Mouse (Mus musculus) CD4-positive helper T cell, adult 2 months (primary cell): ENCODE data around the gene 4931429L15Rik.

ENCODE experiments used
- DNase-seq: peaks from one replicate; pipeline ENCODE4 v3.0.0-alpha.2; 2012; ENCODE audit warnings: low read depth, missing footprints, low spot score

Gene 4931429L15Rik

DNA sequence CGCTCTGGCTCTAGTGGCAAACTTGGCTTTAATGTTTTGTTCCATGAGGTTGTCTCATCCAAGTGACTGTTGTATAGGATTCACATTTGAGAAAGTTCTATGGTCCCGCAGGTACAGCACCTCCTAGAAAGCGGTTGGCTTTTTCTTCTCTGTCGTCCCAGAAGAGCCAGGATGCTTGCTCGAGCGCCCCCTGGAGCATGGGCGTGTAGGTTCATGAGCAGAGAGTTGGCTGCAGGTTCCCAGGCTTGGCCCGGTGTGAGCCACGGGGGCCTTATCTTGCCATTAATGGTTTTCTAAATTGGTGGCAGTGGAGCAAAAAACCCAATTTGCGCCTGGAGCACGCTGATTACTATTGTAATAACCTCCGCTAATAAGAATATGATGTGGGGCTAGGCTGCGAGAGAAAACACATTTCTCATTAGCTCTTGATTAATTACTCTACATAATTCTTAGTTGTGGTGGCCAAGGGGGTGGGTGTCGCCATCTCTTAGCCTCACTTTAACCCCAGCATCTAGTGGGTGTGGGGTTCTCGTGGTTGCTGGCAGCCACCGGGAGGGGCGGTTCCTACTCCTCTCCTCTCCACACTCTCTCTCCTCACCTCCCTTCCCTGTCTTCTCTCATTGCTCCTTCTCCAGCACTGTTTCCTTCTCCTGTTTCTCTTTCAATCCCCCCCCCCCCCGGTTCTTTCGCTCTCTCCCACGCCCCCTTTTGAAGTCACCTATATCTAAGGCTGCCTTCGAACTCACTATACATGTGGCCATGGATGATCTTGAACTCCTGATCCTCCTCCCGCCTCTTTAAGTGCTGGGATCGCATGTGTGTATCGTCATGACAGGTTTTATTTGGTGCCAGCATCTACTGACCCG is 8.2 kb upstream of the 4931429L15Rik start:
- no peak for DNase-seq

GRCm38 (mm10) chr9:46326694-46327405 is 7.1 kb upstream of the 4931429L15Rik start:
- DNase-seq: no peak

DNA sequence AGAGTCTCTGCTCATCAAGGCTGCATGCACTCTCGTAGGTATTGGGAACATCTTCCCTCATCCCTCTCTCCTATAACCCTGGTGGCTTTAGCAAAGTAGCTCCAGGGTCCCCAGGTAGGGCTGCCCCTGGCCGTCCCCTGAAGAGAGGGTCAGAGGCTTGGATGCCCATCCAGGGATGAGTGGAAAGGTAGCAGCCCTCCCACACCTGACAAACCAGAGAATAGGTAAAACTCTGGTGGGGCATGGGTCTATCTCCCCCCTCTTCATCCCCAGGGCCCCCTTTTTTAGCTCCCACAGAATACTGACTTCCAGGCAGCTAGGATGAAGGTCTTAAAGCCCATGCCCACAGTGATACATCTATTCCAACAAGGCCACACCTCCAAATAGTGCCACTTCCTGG is 675 bp upstream of the 4931429L15Rik start:
- no peak for DNase-seq

- no peak for DNase-seq
These were observed 1.8 kb downstream of the 4931429L15Rik start for GRCm38 (mm10) chr9:46317957-46318356.

- no peak for DNase-seq
These were observed 2.9 kb downstream of the 4931429L15Rik start for GRCm38 (mm10) chr9:46316909-46317308.

DNA sequence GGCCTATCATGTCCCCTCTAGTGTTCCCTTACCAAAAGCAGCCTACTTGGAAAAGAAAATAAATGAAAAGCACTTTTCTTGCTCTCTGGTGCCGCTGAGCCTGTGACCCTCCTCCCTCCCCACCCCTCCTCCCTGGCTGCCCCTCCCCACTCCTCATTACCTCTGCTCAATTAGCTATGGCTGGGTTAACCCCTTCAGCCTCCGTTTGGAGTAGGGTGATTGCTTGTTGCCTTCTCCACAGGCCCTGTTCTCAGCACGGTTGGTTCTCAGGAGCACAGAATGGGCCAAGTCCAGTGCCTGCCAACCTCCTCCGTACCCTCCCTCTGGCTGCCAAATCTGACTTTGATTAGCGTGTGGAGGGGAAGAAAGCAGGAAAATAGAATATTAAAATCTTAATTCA is 3.4 kb downstream of the 4931429L15Rik start:
- DNase-seq: no peak

GRCm38 (mm10) chr9:46315807-46316365 is 3.9 kb downstream of the 4931429L15Rik start:
- DNase-seq: no peak

DNA sequence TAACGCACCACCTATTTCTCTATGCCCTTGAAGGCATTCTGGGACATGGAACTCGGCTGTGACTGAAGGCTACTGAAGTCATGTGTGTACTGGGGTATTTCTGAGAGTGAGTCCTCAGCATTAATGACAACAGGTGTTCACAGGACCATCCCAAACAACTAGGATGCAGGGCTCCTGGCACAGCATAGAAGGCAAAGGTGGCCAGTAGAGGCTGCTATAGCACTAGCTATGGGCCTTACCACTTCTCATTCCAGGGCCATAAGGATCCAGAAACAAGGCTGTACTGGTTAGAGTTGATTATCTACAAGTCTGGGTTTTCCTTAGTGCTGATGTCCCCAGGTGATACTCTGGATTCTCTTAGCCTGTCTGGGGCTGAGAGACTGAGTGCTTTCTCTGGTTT is 4.9 kb downstream of the 4931429L15Rik start:
- DNase-seq: no peak

- peak; percentile 70 for DNase-seq
These were observed 5.3 kb downstream of the 4931429L15Rik start for GRCm38 (mm10) chr9:46314507-46314906.

- DNase-seq: no peak
These were observed 10.7 kb downstream of the 4931429L15Rik start for GRCm38 (mm10) chr9:46309121-46309520.

DNA sequence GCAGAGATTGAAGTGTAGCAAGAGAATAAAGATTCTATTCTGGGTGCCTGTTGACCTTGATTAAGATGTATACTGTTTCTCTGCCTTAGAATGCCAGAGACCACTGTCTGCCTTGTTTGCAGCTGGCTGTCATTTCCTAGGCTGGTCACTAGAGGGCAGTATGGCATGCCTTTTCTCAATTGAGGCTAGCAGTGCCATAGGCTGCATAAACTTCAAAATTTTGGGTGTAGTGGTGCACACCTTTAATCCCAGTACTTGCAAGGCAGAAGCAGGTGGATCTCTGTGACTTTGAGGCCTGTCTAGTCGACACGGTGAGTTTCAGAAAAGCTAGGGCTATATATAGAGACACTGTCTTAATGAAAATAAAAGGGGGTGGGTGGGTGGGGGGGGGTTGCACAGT is 17.6 kb downstream of the 4931429L15Rik start:
- DNase-seq: peak; percentile 51

DNA sequence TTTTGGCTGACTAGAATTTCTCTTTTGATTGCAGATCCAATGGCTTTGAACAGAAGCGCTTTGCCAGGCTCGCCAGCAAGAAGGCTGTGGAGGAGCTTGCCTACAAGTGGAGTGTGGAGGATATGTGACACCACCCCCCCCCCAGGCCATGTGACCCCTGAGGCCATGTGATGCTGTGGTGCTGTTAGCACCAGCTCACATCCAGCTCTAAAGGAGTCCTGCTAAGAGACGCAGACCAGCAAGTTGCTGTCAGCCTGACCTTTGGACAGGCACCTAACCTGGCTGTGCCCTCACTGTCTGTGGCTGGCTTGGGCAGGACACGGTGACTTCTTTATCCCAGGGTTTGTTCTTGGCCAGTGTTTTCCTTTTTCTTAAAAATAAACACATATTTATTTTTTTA is 21.4 kb downstream of the 4931429L15Rik start:
- no peak for DNase-seq

GRCm38 (mm10) chr9:46282631-46283436 is 37.0 kb downstream of the 4931429L15Rik start, which contains the start of gene Bud13:
Gene Bud13 (plus strand): TSS chr9:46283008.
- peak; percentile 94 for DNase-seq

DNA sequence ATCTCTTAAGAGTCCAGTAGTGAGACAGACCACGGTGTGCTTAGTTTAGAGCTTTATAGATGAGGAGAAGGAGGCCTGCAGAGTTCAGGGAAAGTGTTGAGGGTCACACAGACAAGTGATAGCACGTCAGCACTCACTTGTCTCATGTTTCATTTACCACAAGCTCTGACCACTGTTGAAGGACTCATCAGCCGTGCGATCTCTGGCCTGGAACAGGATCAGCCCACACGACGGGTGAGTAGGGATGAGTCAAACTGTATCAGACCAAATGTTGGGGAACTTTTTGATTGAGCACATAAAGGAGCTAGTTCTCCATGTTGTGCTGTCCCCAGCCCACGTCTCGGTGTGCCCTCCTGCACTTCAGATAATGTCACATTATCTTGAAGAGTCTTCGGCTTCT is 45.3 kb downstream of the 4931429L15Rik start:
- no peak for DNase-seq

DNA sequence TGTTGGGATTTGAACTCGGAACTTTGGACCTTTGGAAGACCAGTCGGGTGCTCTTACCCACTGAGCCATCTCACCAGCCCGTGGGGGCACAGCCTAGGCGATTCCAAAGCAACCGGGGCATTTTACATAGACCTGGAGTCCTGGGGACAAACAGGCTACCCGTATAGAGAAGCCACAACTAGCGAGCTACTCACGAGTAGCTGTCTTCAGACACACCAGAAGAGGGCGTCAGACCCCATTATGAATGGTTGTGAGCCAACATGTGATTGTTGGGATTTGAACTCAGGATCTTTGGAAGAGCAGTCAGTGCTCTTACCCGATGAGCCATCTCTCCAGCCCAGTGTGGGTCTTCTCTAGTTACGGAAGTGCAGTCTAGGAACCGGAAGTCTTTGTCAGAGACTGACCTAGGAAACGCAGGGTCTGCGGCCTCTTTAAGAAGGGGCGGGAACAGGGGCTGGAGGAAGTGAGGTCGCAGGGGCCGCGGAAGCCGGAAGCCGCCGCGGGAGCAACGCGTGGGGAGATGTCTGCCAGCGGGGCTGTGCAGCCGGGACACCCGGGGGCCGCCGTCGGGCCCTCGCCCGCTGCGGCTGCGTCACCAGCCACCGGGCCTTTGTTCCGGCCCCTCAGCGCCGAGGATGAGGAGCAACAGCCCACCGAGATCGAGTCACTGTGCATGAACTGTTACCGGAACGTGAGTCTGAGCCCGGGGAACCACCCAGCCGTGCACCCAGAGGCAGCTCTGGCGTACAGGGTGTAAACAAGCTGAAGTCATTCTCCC is 46.9 kb downstream of the 4931429L15Rik start, which contains the start of gene Zpr1:
Gene Zpr1, plus strand, starts transcription at position 388 of the 778 bp plus-strand sequence.
- peak; percentile 94 for DNase-seq

GRCm38 (mm10) chr9:46272070-46272469 is 47.7 kb downstream of the 4931429L15Rik start:
- peak; percentile 83 for DNase-seq

GRCm38 (mm10) chr9:46270782-46271181 is 49.0 kb downstream of the 4931429L15Rik start:
- no peak for DNase-seq

DNA sequence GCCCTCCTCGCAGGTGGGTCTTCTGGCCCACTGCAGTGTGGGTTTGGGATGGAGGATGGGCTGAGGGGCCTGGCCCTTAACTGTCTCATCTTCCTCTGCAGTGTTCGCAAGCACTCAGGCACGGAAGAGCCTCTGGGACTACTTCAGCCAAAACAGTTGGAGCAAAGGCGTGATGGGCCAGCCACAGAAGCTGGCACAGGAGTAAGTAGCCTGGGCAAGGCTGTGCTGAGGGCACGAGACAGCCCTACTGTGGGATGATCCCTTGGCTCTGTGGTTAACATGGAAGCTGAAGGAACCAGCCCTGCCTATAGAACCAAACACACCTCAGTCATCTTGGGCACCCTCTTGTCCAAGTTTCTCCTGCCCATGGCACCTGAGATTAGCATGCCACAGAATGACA is 50.7 kb downstream of the 4931429L15Rik start:
- no peak for DNase-seq

GRCm38 (mm10) chr9:46268343-46268873 is 51.4 kb downstream of the 4931429L15Rik start, which contains the start of gene Apoa5:
Gene Apoa5 (plus strand): TSS chr9:46268633.
- no peak for DNase-seq

GRCm38 (mm10) chr9:46261131-46261530 is 58.7 kb downstream of the 4931429L15Rik start:
- DNase-seq: no peak
